Mouse (Mus musculus) cortical plate, adult 2 months (tissue): ENCODE data around the gene P4hb.

Source experiments
- CTCF ChIP-seq: fragments of 200-500 bp; IDR thresholded peaks from 2 replicates; pipeline ENCODE4 v1.5.1; 2011; ENCODE audit warnings: mild to moderate bottlenecking, control low read depth, low read length; ENCODE audit not compliant: insufficient read depth; ENCODE audit errors: extremely low read depth
- POLR2A ChIP-seq: fragments of 200-500 bp; IDR thresholded peaks from 2 replicates; pipeline ENCODE4 v1.6.1; 2011; ENCODE audit warnings: mild to moderate bottlenecking, low read length, control low read depth; ENCODE audit not compliant: insufficient read depth; ENCODE audit errors: extremely low read depth

- no peak for TF ChIP-seq CTCF
- no peak for TF ChIP-seq POLR2A
Observed at GRCm38 (mm10) chr11:120528903-120529302, 44.1 kb downstream of the P4hb start.
